Mouse (Mus musculus) hindlimb bud, embryonic 11.5 days (tissue): Measurements from ENCODE around the gene Mbtps2.

ENCODE experiments used
- DNase-seq: peaks from one replicate; pipeline ENCODE4 v3.0.0-alpha.2; 2012; ENCODE audit warnings: low read depth, low spot score; ENCODE audit errors: extremely low spot score

Gene Mbtps2

DNA sequence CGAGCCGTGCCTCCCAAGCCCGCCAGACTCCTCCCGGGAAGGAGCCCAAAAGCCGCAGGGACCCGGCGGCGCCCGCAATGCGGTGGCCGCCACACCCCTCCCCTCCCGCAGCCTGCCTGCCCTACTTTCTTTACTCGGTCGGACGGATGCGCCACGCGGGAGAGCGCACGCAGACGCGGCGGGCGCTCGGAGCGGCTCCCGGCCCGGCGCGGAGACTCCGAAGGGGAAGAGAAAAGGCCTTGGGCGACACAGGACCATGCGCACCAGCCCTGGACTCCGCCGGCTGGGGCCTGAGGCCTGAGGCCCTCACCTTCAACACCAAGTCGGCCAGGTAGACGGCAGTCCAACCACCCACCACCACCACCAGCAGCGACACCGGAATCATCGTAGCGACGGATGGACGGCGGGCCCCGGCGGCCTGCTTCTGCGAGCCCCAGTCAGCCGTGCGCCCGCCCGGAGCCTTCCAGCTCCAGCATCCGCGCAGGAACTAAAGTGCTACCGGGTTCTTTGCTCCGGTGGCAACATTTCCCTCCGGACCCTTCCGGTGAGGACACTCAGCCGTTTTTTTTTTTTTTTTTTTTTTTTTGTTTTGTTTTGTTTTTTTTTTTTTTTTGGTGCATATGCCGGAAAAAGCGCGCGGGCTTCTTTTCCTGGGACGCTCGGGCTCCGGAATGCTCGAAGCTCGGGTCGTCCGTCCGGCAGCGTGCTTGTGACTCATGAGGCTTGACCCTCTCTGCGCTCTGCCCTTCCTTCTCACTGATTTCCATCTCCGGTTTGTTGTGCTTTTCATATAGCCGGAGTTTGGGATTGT is at the start of gene Mbtps2:
TSS of gene Mbtps2 (minus strand) at position 530 of the 811 bp plus-strand sequence.
- DNase-seq, result no peak

DNA sequence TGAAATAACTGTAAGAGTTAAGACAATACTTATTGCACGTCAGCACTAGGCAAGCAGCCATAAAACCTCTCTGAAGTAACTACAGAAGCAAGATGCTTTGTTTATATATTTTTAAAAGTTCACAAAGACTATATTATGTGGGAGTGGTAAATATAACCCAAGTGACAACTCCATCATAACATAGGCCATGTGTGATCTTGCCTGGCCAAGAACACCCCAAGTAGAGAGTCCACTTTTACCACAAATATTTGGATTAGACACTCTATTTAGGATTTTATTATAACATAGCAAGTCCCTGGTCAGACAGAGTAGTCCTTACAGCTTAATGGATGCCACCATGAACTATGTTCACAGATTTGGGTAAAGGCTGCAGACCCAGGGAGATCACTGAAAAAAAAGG is 47.9 kb upstream of the Mbtps2 start:
- no peak for DNase-seq

DNA sequence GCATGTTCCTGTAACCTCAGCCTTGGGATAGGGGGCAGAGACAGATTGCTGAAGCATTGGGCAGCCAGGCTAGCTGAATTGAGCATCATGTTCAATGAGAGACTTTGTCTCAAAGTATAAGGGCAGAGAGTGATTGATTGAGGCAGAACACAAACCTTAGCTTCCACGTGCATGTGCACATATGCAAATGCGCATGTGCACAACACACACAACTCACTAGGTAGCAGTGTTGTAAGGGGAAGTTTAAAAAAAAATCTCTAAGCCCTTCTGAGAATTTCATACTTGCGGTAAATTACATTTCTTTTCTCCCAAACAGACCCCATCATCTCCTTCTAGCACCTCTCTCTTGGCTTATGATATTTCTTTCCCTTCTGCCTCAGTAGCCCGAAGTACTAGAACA is 46.2 kb upstream of the Mbtps2 start:
- no peak for DNase-seq

DNA sequence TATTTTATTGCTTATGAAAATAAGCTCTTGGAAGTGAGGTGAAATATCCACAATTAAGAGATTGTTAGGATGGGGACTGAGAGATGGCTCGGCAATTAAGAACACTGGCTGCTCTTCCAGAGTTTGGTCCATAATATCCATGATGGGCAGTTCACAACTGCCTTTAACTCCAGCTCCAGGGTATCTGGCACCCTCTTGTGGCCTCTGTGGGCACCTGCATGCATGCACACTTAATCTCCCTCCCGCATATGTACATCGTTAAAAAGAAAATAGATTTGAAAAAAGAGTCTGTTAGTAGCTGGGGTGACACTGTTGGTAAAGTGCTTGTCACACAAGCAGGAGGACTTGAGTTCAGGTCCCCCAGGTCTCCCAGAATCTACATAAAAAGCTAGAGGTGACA is 45.8 kb upstream of the Mbtps2 start:
- peak; percentile 12 for DNase-seq

DNA sequence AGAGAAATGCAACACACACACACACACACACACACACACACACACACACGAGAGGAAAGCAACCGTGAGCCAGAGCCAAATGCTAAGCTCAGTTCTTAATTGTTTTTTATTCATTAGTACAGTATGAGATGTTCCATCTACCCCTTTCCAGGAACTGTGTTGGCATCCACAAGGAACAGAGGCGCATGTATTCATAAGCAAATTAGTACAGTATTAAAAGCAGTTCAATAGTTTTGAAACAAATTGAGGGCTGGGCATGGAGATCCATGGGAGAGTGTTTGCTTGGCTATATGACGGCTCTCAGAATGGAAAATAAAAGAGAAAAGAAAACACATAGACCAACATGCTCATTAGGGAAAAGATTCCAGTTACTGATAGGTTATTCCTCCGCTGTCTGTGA is 44.3 kb upstream of the Mbtps2 start:
- no peak for DNase-seq

DNA sequence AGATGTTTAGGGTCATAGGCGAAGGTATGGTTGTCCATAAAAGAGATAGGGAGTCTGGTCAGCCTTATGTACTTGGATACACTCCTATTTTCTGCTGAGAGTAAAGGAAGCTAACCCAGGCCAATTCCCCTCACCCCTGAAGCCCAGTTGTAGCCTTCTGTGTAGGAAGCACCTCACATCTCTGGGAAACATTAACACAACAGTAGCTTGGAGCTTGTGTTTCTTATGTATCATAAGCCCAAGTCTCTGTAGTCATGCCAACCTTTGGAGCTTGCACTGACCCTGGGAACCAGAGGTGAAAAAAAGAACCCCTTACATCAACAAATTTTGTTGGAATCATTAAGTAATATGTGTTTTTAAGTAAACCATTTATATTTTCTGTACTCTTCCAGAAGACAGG is 38.7 kb upstream of the Mbtps2 start:
- no peak for DNase-seq

DNA sequence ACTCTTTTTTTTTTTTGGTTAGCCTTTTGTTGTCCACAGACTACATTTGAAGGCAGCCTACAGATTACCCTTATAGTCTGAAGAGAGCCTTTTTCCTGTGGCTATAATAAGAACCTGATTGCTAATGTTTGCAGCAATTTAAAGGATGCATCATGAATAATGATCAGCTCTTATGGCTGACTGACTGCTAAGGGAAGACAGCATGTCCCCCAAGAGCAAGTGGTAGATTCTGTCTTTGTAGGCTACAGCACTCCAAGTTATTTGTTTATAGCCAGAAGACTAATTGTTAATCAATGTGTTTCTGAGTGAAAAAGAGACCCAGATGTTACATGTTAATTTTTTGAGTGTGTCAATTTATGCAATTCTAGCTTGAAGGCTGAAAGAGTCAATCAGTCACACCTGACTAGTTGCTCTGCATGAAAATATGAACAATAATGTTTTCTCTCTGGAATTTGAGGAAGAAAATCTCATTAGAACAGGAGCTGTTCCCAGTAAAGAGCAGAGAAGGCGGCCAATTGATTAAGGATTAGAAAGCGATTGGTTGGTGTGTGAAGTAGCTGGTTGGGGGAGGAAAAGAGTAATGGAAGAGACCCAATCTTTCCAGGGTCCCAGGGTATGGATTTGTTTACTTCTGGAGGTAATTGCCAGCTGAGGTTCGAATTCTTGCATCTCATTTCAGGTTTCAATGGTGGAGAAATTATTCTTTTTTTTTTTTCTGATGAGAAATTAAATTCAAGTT is 35.3 kb upstream of the Mbtps2 start:
- no peak for DNase-seq

DNA sequence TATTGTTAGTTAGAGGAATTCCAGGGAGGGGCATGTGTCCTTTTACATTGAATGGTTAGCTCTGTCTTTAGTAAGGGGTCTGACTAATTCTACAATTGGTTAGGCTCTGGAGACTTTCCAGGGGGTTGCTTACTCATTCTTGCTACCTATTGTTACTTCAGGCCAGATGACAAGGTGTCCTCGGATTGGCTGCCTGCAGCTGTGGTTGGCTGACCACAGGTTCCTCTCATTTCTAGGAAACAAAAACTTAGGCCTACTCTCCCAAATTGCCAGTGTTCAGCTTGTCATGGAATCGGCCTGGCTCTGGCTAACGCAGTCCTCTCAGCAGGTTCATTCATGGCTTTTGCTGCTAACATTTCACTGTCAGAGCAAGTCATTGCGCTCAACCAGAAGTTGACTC is 31.8 kb upstream of the Mbtps2 start:
- DNase-seq, result no peak

DNA sequence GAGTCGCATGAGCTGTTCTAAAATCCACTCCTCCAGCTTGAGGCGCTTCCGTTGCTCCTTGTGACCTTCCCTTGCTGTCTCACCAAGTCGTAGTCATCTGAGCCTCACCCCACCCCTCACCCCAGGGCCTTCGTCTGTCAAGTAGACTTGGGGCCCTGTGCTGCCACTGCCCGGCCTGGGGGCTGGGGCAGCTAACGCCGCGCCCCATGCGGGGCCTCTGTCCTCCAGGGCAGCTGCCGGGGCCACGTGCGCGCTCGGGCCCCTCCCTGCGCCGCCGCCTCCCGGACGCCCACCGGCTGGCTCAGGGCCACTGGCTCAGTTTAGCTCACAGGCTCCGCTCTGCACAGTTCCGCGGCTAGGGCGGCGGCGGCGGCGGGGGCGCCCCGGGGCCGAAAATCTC is 14.4 kb upstream of the Mbtps2 start:
- DNase-seq, result no peak

DNA sequence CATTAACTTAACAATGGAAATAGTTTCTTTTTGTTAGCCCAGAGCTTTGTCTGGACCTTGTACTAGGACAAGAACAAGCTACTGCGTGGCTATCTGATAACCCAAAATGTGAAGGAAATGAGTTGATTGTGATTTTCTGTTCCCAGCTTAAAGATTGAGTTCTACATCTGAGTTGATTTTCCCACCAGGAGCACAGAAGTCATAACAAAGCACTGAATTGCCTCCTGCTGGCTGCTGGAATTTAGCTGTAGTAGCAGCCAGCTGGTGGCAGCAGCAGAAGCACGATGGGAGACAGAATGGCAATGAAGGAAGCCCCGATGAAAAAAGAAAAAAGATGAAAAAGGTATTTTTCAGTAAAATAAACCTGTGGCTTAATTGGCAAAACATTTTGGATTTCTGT is 2.9 kb upstream of the Mbtps2 start:
- no peak for DNase-seq

DNA sequence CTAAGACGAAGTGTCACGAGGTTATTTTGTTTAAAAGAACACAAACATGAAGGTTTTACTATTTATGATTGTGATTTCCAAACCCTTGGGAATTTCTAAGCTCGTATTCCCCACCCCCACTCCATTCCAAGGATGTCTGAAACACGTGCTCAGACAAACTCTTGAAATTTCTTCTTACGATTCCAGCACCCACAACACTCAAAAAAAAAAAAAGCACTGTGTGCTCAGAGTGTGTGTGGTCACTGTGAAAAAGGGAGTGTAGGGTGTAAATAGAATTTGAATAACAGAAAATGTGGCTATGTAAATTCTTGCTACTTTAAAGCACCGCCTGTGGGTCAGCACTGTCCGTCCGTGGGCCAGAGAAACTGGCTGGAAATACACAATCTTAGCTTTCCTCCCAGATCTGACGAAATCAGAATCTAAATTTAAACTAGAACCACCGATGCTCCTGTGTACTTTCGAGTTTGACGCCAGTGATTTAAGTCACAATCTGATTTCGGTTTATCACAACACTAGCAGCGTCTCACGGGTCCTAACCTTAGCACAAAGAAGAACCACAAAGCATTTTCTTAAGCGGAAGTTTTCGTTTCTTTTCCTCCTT is 830 bp downstream of the Mbtps2 start:
- DNase-seq, result no peak

DNA sequence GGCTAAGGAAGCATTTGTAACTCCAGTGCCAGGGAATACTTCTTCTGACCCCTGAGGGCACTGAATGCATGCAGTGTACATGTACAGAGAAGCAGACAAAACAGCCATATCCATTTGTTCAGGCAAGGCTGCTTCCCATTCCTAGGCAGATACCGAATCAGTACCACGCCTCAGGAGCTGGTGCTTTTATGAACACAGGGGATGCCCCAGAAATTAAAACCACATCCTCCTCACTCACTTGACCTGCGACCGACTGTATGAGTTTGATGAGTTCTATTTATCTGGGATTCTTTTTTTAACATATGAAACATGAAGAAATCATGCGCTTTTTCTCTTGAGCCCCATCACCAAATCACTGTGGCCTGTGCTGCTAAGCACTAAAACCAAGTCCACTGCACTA is 1.7 kb downstream of the Mbtps2 start:
- no peak for DNase-seq

DNA sequence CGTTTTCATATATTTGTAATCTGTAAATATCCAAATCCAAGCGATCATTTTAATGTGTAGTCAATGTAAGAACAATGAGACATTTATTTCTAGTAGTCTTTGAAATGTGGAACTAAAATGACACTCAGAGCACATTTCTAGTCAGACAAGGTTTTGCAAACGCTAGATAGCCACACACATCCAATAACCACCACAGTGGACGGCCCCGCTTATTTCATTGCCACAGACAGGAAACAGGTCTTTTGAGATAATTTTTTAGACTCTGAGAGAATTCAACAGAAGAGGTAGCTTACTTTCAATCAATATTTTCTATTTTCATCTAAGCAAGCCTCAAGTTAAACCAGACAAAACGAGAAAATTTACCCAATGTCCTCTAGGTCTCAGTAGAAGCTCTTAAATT is 2.6 kb downstream of the Mbtps2 start:
- DNase-seq, result no peak

DNA sequence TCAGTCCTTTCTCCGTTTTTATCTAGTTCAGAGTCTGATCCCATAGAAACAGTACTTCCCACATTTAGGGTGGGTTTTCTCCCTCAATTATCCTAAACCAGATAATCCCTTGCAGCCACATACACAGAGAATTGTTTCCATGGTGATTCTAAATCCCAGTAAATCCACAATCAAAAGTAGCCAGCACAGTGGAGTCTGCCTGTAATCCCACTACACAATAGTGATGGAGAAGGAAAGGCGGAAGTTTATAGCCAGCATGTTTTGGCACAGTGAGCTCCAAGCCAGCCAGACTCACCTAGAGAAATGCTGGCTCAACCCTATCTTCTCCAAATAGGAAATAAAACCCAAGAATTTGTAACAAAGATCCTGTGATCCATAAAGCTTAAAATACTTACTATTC is 3.9 kb downstream of the Mbtps2 start:
- DNase-seq, result no peak

DNA sequence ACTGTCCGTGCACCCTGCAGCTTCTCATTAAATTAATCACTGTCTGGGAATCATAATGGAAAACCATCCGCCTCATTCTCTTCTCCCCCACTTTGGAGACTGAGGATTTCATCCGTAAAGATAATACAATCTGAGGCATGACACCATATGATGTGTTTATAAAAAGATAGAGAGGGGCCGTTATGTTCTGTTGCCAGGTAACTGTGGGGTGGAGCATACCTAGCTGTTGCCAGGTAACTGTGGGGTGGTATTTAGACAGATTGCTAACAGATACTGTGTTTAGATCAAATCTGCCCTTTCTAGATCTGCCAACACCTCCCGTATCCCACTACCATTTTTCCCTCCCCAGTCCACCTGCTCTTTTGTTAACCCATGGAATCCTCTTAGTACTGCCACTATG is 11.5 kb downstream of the Mbtps2 start:
- no peak for DNase-seq

DNA sequence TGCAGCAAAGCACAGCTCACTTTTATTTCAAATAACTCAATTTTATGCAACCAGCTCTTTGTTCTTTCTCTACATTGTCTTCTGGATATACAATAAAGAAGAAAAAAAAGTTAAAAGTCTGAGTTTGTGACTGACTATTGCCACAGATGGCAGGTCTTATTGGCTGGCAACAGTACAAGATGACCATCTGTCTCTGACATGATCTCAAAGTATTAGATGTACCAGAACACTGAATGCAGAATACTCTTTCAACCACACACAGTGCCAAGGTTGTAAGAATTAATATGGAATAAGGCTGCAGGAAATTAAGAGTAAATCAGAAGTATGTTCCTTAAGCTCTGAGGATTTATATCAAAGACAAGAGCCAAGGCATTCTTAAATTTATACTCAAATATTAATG is 12.1 kb downstream of the Mbtps2 start:
- no peak for DNase-seq

DNA sequence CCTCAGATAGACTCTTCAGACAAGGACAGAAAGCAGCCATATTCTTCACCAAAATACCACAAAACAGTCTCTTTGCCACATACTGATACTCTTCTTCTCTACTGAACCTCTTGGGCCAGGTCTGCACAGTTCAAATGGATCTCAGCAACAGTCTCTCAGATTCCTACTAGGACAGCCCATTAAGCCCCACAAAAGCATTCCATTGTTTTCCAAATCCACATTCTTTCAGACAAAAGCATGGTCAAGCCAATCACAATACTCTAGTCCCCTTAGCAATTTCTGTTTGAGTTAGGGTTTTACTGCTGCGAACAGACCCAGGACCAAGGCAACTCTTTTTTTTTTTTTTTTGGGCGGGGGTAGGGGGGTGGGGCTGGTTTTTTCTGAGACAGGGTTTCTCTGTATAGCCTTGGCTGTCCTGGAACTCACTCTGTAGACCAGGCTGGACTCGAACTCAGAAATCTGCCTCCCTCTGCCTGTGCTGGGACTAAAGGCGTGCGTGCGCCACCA is 19.4 kb downstream of the Mbtps2 start:
- no peak for DNase-seq

DNA sequence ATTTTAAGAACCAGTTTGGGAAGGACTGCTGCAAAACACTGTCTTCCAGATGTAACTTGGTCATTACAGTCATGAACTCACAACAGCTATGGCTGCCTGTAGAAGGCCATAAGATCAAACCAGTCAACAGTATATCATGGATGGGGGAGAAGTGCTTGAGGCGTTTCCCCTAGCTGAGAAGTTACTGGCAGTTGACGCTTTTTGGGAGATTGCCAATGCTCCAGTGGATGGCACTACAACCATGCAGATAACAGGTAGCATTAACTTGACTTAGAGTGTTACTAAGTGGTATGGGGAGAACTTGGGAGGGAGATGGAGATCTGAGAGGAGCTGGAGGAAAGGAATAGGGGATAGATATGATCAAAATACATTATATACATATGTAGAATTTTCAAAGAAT is 23.8 kb downstream of the Mbtps2 start:
- no peak for DNase-seq

DNA sequence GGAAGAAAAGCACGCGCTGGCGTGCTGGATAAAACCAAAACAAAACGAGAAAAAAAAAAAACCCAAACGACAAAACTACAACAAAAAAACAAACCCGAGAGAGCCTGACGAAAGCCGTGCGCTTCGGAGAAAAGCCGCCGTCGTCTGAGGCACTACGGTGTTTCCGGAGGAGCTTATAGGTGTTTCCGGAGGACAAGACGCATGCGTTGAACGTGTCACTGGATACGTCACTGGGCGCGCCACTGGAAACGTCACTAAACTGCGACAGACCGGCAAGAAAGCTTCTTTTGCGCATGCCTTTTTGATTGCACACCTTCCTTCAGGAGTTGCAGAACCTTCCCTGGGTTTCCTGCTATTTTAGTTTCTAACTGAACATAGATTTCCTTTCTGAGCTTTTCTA is 29.7 kb downstream of the Mbtps2 start, which contains the start of gene Yy2:
TSS of gene Yy2 (minus strand) at position 146 of the 400 bp plus-strand sequence.
- DNase-seq, result no peak

DNA sequence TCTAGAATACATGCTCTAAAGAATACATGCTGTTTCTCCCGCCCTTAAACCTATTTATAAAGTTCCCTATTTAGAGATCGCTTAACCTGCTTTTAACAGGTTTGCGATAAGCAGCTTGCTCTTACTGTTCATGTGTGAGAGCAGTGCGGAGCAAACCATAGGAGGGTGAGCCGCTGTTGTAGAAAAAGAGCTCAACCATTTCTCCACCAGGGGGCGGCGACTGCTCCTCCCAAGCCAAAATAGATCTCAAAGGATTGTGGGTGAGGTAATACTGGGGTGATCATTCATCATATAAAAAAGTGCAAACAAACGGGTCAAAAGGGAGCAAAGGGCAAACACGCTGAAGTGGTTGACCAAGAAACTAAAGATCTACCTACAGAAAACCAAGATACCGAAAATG is 34.7 kb downstream of the Mbtps2 start:
- DNase-seq, result no peak

DNA sequence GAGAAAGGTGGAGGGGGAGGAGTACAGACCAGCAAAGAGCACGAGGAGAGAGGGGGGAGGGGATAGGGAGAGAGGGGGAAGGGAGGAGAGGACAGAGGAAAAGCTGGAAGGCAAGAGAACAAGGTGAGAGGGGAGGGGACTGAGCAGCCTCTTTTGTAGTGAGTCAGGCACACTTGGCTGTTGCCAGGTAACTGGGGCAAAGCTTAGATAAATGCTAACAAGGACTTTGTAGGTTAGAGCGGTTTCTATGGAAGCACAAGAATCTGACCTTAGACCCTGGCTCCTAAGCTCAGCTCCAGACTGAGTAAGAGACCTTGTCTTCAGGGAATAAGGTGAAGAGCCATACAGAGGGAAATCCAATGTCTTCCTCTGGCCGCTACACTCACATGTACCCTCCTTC is 51.4 kb downstream of the Mbtps2 start:
- DNase-seq, result no peak

DNA sequence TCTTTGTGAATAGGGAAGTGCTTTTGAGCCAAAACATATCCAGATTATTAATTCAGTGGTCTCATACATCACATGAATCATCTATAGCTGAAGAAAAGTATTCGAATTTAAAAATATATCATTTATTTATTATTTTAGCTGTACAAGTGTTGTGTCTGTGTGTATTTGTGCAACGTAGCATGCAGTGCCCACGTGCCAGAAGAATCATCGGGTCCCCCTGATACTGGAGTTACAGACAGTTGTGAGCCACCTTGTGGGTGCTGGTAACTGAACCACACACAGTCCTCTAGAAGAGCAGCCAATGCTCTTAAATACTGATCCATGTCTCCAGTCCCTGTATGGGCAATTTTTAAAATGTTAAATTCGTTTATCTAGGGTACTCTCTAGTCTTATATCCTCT is 92.1 kb downstream of the Mbtps2 start:
- DNase-seq, result no peak
